ENCODE assay signal across 10 mouse cellular contexts in the genomic region with DNA sequence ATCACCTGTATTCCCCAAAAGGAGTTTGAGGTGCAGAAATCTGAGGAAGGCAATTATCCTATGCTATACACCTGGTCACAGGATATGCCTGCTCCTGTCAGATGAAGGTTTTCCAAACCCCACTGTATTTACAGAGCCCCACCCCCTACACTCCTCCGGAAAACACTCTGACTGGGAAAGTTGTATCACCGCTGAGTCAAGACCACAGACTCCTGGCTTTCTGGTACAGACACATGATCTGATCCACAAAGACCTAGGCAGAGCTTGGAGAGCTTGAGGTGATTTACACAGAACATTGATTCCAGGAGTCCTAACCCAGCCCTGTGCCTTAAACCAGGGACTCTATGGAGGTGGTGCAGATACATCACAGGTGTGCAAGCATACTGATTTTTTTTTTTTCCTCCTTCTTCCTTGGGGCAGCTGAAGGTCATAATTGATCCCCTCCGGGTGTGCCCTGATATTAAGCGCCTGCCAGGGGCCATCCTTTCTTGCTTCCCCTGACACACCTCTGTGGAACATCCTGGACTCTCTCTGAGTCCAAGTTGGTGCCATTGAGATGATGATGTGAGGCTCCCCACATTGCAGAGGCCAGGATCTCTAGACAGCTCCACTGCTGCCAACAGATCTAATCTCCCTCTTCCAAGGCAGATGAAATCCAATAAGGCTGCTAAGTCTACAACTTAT. TPM values are rescaled to one million over a fixed set of nuclear protein-coding genes. Genes with fewer than 3 reads are reported as not detected.
DNase-seq lines count a peak whose midpoint lies in the region; ATAC-seq lines count a peak whose summit lies in the region.
"Had no signal": no experiment of that assay in that cellular context is flagged by ENCODE, and none has a peak within 500 bp of the region (broad histone marks: within the 10 kb centered on the region; RNA-seq: fewer than 3 reads in every experiment).

No protein-coding gene starts in this region.

- peaks cover 12% of the 10 kb centered on the region for H3K4me1 ChIP-seq in forebrain, embryonic 16.5 days (replicated peaks; ENCODE audit: control insufficient read depth, insufficient read depth, low read length)
- H3K4me1 ChIP-seq in liver, embryonic 15.5 days (replicated peaks): peaks cover 35% of the 10 kb centered on the region

- no peaks in the 10 kb centered on the region for H3K27me3 ChIP-seq in forebrain, embryonic 16.5 days (replicated peaks; ENCODE audit: control insufficient read depth, insufficient read depth, low read length)
- peaks cover 47% of the 10 kb centered on the region for H3K27me3 ChIP-seq in liver, embryonic 15.5 days

- intact Hi-C loops in left cerebral cortex, postnatal 10 days (cut with DNase I): no loop called here

- no peak overlapping the region for H3K27ac ChIP-seq in forebrain, embryonic 16.5 days (ENCODE audit: low read length)
- no peak overlapping the region for H3K27ac ChIP-seq in liver, embryonic 15.5 days (replicated peaks)

- H3K4me2 ChIP-seq in forebrain, embryonic 16.5 days (ENCODE audit: low read length): peak overlapping the region; percentile 61
- H3K4me2 ChIP-seq in liver, embryonic 15.5 days: peak overlapping the region; percentile 70

- 66% methylated on average over 4 of the region's 4 CpGs for WGBS in forebrain, embryonic 16.5 days
- 35% methylated on average over 4 of the region's 4 CpGs for WGBS in liver, embryonic 15.5 days (ENCODE audit: insufficient replicate concordance)

- peak overlapping the region; percentile 54 for H3K4me3 ChIP-seq in forebrain, embryonic 16.5 days (replicated peaks; ENCODE audit: low read length)
- H3K4me3 ChIP-seq in liver, embryonic 15.5 days (replicated peaks): 0 out of 2 replicates have a peak overlapping the region, but pooled peaks have one; percentile 61

- H3K36me3 ChIP-seq in forebrain, embryonic 16.5 days (ENCODE audit: control insufficient read depth, insufficient read depth): no peaks in the 10 kb centered on the region
- no peaks in the 10 kb centered on the region for H3K36me3 ChIP-seq in liver, embryonic 15.5 days (replicated peaks)

- no peak for ATAC-seq in forebrain, embryonic 16.5 days
- ATAC-seq in liver, embryonic 15.5 days (ENCODE audit: insufficient read depth): no peak
- no peak for ATAC-seq in megakaryocyte-erythroid progenitor cell, adult 5-6 weeks (replicated peaks; ENCODE audit: low FRiP score, low TSS enrichment, poor library complexity, severe bottlenecking)

- H3K9me3 ChIP-seq in forebrain, embryonic 16.5 days (ENCODE audit: control insufficient read depth, low read length): no peaks in the 10 kb centered on the region
- no peaks in the 10 kb centered on the region for H3K9me3 ChIP-seq in liver, embryonic 15.5 days (replicated peaks)

- H3K9ac ChIP-seq in forebrain, embryonic 16.5 days (replicated peaks; ENCODE audit: low read depth, low read length): no peak overlapping the region
- H3K9ac ChIP-seq in liver, embryonic 15.5 days: no peak overlapping the region

- DNase-seq in heart, adult 11 months: peak; percentile 87
- DNase-seq in heart, postnatal 4 days: no peak
- peak; percentile 90 for DNase-seq in 3T3-L1 (ENCODE audit: low read depth, low spot score)
- no peak for DNase-seq in left cerebral cortex, postnatal 10 days (ENCODE audit: extremely low spot score in 1 of 2, low spot score in 2 of 2)
- DNase-seq in layer of hippocampus, adult 9-11 months: no peak
- DNase-seq: kidney, postnatal 10 days; right cerebral cortex, postnatal 14 days had no signal

RNA-seq across cellular contexts. Expression of a gene that starts 1.6 kb away (rescaled TPM):
- total RNA-seq in heart, postnatal 4 days (2021): 10 to 100 TPM; 42.6 to 44.4 TPM
- 8.7 and 10.3 TPM in 2 replicates for polyA plus RNA-seq in forebrain, embryonic 16.5 days (2015; fragmentation: Nextera tagmentation; extraction: Ambion mirVana)
- 3.5 and 3.8 TPM in 2 replicates for polyA plus RNA-seq in liver, embryonic 15.5 days (2015; fragmentation: Nextera tagmentation; extraction: Ambion mirVana)
- 0.70 and 4.9 TPM in 2 replicates for total RNA-seq in megakaryocyte-erythroid progenitor cell, adult 5-6 weeks (2014; fragmentation: Nextera tagmentation)
- 0.61 and 1.8 TPM in 2 replicates for total RNA-seq in megakaryocyte-erythroid progenitor cell, adult 5-6 weeks (2017)
- total RNA-seq in left cerebral cortex, postnatal 10 days (2021): 10 to 100 TPM; 12.6 to 14.1 TPM

RNA-seq across cellular contexts. Expression of a gene that starts 24.0 kb away (rescaled TPM):
- total RNA-seq in heart, postnatal 4 days (2021): 100 to 1,000 TPM; 197 to 201 TPM
- polyA plus RNA-seq in forebrain, embryonic 16.5 days (2015; fragmentation: Nextera tagmentation; extraction: Ambion mirVana): 273 and 295 TPM in 2 replicates
- polyA plus RNA-seq in liver, embryonic 15.5 days (2015; fragmentation: Nextera tagmentation; extraction: Ambion mirVana): 278 and 304 TPM in 2 replicates
- 165 and 208 TPM in 2 replicates for total RNA-seq in megakaryocyte-erythroid progenitor cell, adult 5-6 weeks (2014; fragmentation: Nextera tagmentation)
- 86.9 and 93.6 TPM in 2 replicates for total RNA-seq in megakaryocyte-erythroid progenitor cell, adult 5-6 weeks (2017)
- 100 to 1,000 TPM; 309 to 315 TPM for total RNA-seq in left cerebral cortex, postnatal 10 days (2021)

Comparison
In these comparisons a context has a peak if more than half of its experiments do, and no peak if none do; other contexts are left out.
1. DNase-seq: peak in heart, adult 11 months (single experiment) and 3T3-L1 (single experiment); none in heart, postnatal 4 days (single experiment), left cerebral cortex, postnatal 10 days (0 of 2) and layer of hippocampus, adult 9-11 months (single experiment).